Mouse (Mus musculus) hindbrain, postnatal 0 days (tissue): ENCODE data around the gene Fnbp1. TPM values are rescaled to one million over a fixed set of nuclear protein-coding genes. Genes with fewer than 3 reads are reported as not detected.

Experiments used
- ATAC-seq: fragments of 200-750 bp; cut with Nextera tagmentation; 2 replicates; pipeline ENCODE4 v1.8.0; 2017; ENCODE audit warnings: mild to moderate bottlenecking, moderate TSS enrichment, moderate library complexity
- DNase-seq: peaks from one replicate; pipeline ENCODE4 v3.0.0-alpha.2; 2015; ENCODE audit warnings: low spot score
- H3K27ac ChIP-seq: fragments of 300-500 bp; sonication (generic); 2 replicates; pipeline ENCODE4 v1.5.1; 2014; ENCODE audit warnings: mild to moderate bottlenecking
- H3K27me3 ChIP-seq: fragments of 300-500 bp; sonication (generic); 2 replicates; pipeline ENCODE4 v1.6.1; 2014; ENCODE audit warnings: low read length, mixed read lengths; ENCODE audit not compliant: insufficient read depth
- H3K36me3 ChIP-seq: fragments of 300-500 bp; sonication (generic); 2 replicates; pipeline ENCODE4 v1.6.1; 2014; ENCODE audit warnings: low read length, mixed read lengths; ENCODE audit not compliant: insufficient read depth
- H3K4me1 ChIP-seq: fragments of 300-500 bp; sonication (generic); 2 replicates; pipeline ENCODE4 v1.6.1; 2014; ENCODE audit warnings: antibody characterized with exemption, low read length, mixed read lengths; ENCODE audit not compliant: insufficient read depth
- H3K4me2 ChIP-seq: fragments of 300-500 bp; sonication (generic); 2 replicates; pipeline ENCODE4 v1.6.1; 2014; ENCODE audit warnings: low read depth, mild to moderate bottlenecking, low read length, moderate library complexity, mixed read lengths
- H3K4me3 ChIP-seq: fragments of 300-500 bp; sonication (generic); 2 replicates; pipeline ENCODE4 v1.5.1; 2014; ENCODE audit warnings: low read length
- H3K9ac ChIP-seq: fragments of 300-500 bp; sonication (generic); replicated peaks from 2 replicates; pipeline ENCODE4 v1.6.1; 2014; ENCODE audit warnings: mild to moderate bottlenecking, low read length, moderate library complexity, mixed read lengths
- H3K9me3 ChIP-seq: fragments of 300-500 bp; sonication (generic); 2 replicates; pipeline ENCODE4 v1.6.1; 2016; ENCODE audit warnings: low read length, mixed read lengths
- CTCF ChIP-seq: IDR thresholded peaks from 2 replicates; pipeline ENCODE4 v1.5.1; 2016; ENCODE audit warnings: antibody characterized with exemption, control low read depth, low read depth
- WGBS: fragments of 180-500 bp; shearing (Covaris S2); extraction: QIAGEN DNeasy Blood & Tissue Kit; methylation state at CpG from one replicate; pipeline ENCODE4 v1.1.7; 2014; 5-methylcytosine and 5-hydroxymethylcytosine counted together
- polyA plus RNA-seq: library from polyadenylated mRNA; unstranded; fragments of >200 nt; fragmentation: Nextera tagmentation; extraction: Ambion mirVana; gene quantifications from 2 replicates; pipeline ENCODE4 v1.2.1, GENCODE M21; 2015
- total RNA-seq: library from RNA; depleted of rRNA; stranded (reverse); fragments of >200 nt; gene quantifications from 2 replicates; pipeline ENCODE4 v1.2.3, GENCODE M21; 2014

Gene Fnbp1
- total and polyA plus RNA-seq, 2 experiments from 2014 or later, result 24.1 to 32.1 TPM

- H3K4me3 ChIP-seq, result no peak overlapping the region
- H3K27ac ChIP-seq, result no peak overlapping the region
- no peak overlapping the region for H3K9ac ChIP-seq
- H3K9me3 ChIP-seq, result no peaks in the 10 kb centered on the region
- H3K36me3 ChIP-seq, result peaks cover 40% of the 10 kb centered on the region
- H3K27me3 ChIP-seq, result no peaks in the 10 kb centered on the region
- no peak for DNase-seq
- H3K4me2 ChIP-seq, result no peak overlapping the region
- H3K4me1 ChIP-seq, result no peaks in the 10 kb centered on the region
- 78% methylated on average over 8 of the region's 8 CpGs for WGBS
- TF ChIP-seq CTCF, result no peak
- no peak for ATAC-seq
Observed at GRCm38 (mm10) chr2:31018519-31018918, 123.3 kb downstream of the Fnbp1 start.

- WGBS, result 93% methylated on average over 18 of the region's 18 CpGs
- no peaks in the 10 kb centered on the region for H3K4me1 ChIP-seq
- no peak for TF ChIP-seq CTCF
- H3K9ac ChIP-seq, result no peak overlapping the region
- no peaks in the 10 kb centered on the region for H3K9me3 ChIP-seq
- H3K27me3 ChIP-seq, result no peaks in the 10 kb centered on the region
- H3K36me3 ChIP-seq, result peaks cover 44% of the 10 kb centered on the region
- H3K4me3 ChIP-seq, result no peak overlapping the region
- no peak overlapping the region for H3K4me2 ChIP-seq
- no peak for DNase-seq
- ATAC-seq, result no peak
- no peak overlapping the region for H3K27ac ChIP-seq
Observed at GRCm38 (mm10) chr2:31017625-31018317, 124.0 kb downstream of the Fnbp1 start.

- no peak for TF ChIP-seq CTCF
- ATAC-seq (no peak), DNase-seq (no peak)
- Histone ChIP-seq H3K36me3 (peaks cover 45% of the 10 kb centered on the region), H3K4me2 (no peak overlapping the region), H3K9me3 (no peaks in the 10 kb centered on the region), H3K27ac (no peak overlapping the region), H3K9ac (no peak overlapping the region), H3K27me3 (no peaks in the 10 kb centered on the region), H3K4me3 (no peak overlapping the region), H3K4me1 (no peaks in the 10 kb centered on the region)
- 77% methylated on average over 14 of the region's 14 CpGs for WGBS
Observed at GRCm38 (mm10) chr2:31013371-31014120, 128.3 kb downstream of the Fnbp1 start.

- H3K9ac ChIP-seq, result no peak overlapping the region
- TF ChIP-seq CTCF, result no peak
- H3K4me2 ChIP-seq, result no peak overlapping the region
- no peaks in the 10 kb centered on the region for H3K9me3 ChIP-seq
- H3K4me1 ChIP-seq, result no peaks in the 10 kb centered on the region
- H3K27ac ChIP-seq, result no peak overlapping the region
- H3K36me3 ChIP-seq, result peaks cover 66% of the 10 kb centered on the region
- DNase-seq (no peak), ATAC-seq (no peak)
- H3K27me3 ChIP-seq, result no peaks in the 10 kb centered on the region
- no peak overlapping the region for H3K4me3 ChIP-seq
- 86% methylated on average over 5 of the region's 5 CpGs for WGBS
Observed at GRCm38 (mm10) chr2:31007208-31007607, 134.6 kb downstream of the Fnbp1 start.

GRCm38 (mm10) chr2:31006434-31006833, 135.4 kb downstream of the Fnbp1 start:
- peaks cover 64% of the 10 kb centered on the region for H3K36me3 ChIP-seq
- no peak overlapping the region for H3K27ac ChIP-seq
- H3K9ac ChIP-seq, result no peak overlapping the region
- H3K27me3 ChIP-seq, result no peaks in the 10 kb centered on the region
- H3K9me3 ChIP-seq, result no peaks in the 10 kb centered on the region
- no peak for TF ChIP-seq CTCF
- 82% methylated on average over 5 of the region's 5 CpGs for WGBS
- H3K4me1 ChIP-seq, result no peaks in the 10 kb centered on the region
- no peak overlapping the region for H3K4me2 ChIP-seq
- ATAC-seq (no peak), DNase-seq (no peak)
- H3K4me3 ChIP-seq, result no peak overlapping the region

GRCm38 (mm10) chr2:31005453-31005852, 136.4 kb downstream of the Fnbp1 start:
- H3K4me1 ChIP-seq, result no peaks in the 10 kb centered on the region
- ATAC-seq (no peak), DNase-seq (no peak)
- no peaks in the 10 kb centered on the region for H3K27me3 ChIP-seq
- H3K4me2 ChIP-seq, result no peak overlapping the region
- H3K4me3 ChIP-seq, result no peak overlapping the region
- WGBS, result 87% methylated on average over 2 of the region's 2 CpGs
- no peak for TF ChIP-seq CTCF
- peaks cover 60% of the 10 kb centered on the region for H3K36me3 ChIP-seq
- H3K9me3 ChIP-seq, result no peaks in the 10 kb centered on the region
- H3K9ac ChIP-seq, result no peak overlapping the region
- no peak overlapping the region for H3K27ac ChIP-seq

GRCm38 (mm10) chr2:31002857-31003256, 139.0 kb downstream of the Fnbp1 start:
- Histone ChIP-seq H3K9ac (no peak overlapping the region), H3K9me3 (no peaks in the 10 kb centered on the region), H3K4me3 (no peak overlapping the region), H3K4me1 (no peaks in the 10 kb centered on the region), H3K27ac (no peak overlapping the region), H3K36me3 (peaks cover 55% of the 10 kb centered on the region), H3K27me3 (no peaks in the 10 kb centered on the region), H3K4me2 (no peak overlapping the region)
- DNase-seq, result no peak
- WGBS, result 96% methylated on average over 10 of the region's 10 CpGs
- ATAC-seq, result no peak
- TF ChIP-seq CTCF, result no peak
